Mouse (Mus musculus) CD4-positive helper T cell, adult 2 months (primary cell): ENCODE measurements around the gene Nfib.

Experiments used
- DNase-seq: peaks from one replicate; pipeline ENCODE4 v3.0.0-alpha.2; 2012; ENCODE audit warnings: low read depth, missing footprints, low spot score

Gene Nfib

DNA sequence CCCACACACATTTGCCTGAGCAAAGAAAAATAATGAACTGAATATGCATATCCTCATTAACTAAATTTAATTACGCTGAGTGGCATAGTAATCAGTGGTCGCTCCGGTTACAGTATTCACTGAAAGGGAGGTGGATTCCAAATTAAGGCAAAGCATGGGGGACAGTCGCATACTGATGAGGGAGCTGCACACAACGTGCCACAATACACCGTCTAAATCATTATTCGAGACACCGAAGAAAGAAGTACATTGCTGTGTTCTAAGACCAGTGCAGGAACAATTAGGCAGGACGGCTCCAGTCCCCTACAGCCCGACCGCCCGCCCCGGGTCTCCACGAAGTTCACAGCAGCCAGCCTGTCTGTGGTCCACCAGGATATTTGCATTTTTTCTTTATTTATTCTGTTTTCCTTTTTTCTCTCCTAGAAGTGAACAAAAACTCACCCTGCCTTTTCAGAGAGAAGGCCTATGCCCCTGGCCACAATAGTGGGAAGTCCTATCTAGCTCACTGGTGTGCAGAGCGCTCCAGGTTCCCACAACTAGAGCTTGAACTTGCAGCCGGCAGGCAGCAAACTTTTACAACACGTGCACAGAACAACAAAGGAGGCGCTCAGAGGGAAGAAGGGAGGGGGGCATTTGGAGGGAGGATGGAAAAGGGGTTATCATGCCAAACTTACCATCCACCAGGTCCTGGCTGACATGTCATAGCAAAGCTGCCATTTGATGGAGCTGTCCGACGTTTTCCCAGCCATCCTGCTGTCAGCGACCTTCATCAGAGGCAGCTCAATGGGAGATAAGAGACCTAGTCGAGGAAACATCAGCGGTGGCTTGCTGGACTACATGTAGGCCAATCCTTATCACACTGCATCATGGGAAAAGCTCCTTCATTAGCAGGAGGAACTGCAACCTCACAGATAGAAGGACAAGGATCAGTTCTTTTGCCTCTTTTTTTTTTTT is at the start of gene Nfib:
Gene Nfib, minus strand, starts transcription at position 910 of the 954 bp plus-strand sequence.
- DNase-seq: no peak

DNA sequence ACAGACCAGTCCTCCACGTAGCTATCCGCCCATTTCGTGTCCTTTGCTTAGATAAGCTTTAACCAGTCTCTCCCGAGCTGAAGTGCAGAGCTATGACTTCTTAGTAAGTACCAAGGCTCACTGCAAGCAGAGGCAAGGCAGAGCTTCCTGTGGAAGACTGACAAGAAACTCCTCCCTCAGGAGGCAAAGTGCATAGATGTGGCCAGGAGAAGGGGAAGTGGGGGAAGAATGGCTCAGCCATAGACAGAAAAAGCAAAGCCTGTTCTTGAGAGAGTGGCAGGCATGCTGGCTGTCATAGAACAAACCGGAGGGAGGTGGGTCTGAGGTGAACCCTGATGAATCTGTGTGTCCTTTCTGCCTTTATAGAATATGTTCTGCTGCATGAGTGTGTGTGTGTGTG is 30.2 kb upstream of the Nfib start:
- no peak for DNase-seq

DNA sequence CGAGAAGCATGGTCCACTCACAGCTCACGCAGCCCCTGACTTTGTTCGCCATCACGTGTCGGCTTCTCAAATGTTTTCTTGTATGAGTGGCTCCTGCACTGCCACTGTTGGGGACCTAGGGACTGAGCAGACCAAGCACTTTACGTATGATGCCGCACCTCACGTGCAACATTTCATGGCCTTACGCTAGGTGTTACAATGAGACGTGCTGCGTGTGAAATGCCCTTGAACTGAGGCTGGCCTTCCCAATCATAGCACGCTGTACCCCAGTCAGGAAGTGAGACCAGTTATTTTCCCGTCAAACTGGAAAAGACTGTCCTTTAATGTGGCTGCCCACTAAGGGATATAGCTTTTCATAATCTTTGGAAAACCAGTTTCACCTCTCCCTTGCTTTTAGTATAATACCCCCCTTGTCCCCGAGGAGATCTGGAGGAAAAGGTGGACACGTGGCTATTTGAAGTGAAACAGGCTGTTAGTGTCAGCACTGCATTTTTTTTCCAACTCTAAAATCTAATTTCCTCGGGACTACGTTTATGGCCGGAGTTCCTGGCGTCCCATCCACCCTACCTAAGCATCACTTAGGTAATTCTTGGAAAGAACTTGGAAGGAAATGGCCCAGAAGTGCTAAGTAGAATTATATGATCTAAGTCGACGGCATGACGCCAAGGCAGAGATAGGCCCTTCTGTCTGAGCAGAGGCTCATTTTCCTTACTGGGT is 29.4 kb upstream of the Nfib start:
- DNase-seq: no peak

DNA sequence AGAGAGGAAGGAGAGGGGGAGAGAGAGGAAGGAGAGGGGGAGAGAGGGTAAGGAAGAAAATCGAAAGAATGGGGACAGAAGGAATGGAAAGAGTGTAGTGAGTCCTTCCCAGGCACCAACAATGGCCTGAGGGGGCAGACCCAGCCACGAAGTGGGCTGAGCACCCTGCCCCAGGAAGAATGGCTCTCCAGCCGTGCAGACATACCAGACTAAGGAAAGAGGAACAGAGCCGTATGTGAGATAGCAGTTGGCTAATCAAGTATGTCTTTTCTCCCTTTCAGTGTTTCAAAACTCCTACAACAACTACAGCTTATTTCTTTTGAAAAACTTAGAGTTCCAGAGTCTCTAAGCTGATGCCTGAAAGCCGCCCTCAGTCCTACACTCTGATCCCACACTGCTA is 28.8 kb upstream of the Nfib start:
- no peak for DNase-seq

DNA sequence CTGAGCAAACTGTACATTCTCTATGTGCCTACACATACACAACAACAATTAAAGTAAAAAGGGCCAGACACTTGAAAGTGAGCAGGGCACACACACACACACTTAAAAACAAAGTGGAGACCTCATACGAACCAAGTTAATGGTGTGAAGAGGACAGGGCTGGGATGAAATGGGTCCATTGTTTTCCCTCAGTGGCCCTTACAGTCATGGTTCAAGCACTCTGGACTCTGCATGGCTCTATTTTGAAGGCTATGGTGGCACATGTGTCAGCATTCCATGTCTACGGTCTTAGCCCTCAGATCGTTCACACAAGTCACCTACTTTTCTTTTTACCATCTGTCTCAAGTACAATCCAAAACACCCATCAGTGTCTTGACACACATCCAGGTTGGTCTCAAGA is 28.1 kb upstream of the Nfib start:
- no peak for DNase-seq

DNA sequence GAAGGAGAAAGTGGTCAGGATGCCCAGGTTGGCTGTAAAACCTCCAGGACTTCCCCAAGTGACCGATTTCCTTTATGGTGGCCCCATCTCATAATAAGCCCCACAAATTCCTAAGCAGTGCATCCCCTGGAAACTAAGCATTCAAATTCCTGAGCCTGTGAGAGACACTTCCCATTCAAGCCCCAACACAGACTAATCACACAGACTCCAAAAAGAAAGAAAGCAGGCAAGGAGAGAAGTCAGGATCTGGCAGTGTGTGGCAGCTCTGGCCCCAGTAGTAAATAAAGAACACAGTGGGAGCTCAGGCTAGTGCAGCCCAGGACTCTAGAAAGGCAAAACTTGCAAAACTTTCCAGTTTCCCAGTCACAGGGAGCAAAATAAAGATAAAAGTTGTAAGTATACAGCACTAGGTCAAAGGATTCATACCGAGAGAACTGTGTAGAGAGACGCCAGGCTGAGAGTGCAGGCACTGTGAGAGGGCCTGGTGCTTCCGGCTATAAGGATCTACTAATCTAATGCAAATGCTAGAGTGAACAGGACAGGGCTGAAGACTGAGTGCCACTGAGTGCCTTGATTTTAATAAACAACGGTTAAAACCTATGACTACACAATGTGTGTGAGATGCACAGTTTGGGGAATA is 24.8 kb upstream of the Nfib start:
- no peak for DNase-seq

DNA sequence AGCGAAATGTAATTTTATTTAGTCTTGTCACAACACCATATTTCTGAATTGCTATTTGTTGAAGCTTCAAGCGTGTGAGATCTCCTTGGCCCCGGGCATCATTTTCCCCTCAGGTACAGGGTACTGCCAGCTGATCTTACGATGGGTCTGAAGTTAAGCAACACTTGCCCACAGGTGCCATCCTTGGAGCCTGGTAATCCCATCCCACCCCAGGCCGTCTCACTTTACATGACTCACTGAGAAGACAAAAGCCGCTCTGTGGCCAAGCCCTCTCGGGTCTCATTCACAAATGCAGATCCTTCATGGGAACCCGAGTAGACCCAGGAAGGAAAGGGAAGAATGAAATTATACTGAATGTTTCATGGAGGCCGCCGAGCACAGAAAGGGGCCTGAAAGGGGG is 18.5 kb upstream of the Nfib start:
- DNase-seq: no peak

DNA sequence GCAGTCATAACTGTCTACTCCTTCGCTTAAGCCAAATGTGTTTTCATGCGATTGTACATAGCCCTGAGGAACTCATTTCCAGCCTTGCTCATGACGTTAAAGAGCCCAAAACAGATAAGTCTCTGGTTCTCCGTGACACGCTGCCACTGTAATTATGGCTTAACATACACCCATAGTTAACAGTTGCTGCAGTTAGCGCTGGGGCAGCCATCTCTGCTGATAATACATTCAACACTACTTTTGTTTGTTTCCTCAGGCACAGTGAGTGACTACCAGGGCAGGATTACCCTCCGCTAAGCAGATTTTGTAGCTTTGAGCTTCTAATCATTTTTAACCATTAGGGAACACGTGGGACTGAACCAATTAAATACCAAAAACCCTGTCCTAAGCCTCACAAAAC is 17.5 kb upstream of the Nfib start:
- no peak for DNase-seq

DNA sequence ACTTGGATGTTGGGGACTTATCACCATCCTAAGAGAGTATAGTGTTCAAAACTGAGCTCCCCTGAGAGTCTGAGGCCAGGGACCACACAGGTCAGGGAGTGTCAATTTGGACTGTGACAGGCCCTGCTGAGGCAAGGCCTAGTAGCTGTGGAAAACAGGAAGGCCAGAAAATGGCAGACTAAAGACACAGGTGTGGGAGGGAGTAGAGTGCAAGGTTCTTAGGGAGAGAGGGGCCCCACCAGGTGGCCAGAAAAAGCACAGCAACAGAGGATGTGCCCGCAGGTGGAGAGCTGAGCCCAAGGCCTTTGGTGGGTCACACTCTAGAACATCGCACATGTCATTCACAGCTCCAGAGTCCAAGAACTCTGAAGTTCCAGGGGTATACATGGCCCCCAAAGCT is 10.3 kb upstream of the Nfib start:
- no peak for DNase-seq

DNA sequence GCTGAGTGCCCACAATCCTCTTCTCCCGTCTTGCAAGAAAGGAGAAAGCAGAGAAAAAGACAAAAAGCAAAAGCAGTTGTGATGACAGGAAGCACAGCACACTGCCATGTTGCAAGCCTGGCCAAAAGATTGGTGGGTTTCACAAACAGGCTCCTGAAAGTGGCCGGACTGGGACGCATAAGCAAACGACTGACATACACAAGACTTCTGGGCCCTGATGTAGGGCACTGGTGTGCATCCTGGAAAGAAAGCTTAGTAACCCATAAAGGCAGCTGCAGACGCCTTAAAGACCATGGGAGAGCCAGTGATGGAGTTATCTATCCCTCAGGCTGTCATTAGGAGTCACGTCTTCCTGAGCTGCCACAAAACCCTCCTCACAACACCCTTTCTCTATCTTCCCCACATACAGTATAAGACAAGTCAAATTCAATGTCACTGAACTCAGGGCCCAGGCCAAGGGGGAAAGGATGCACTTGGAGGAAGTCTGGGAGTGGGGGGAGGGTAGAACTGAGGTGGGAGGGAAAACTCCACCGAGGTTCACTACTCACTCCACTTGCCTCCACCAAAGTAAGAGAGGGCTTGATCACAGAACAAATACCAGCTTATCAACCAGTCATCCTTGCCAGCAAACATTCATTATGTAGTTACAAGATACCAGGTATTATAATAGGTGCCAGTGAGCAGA is 6.2 kb upstream of the Nfib start:
- no peak for DNase-seq

DNA sequence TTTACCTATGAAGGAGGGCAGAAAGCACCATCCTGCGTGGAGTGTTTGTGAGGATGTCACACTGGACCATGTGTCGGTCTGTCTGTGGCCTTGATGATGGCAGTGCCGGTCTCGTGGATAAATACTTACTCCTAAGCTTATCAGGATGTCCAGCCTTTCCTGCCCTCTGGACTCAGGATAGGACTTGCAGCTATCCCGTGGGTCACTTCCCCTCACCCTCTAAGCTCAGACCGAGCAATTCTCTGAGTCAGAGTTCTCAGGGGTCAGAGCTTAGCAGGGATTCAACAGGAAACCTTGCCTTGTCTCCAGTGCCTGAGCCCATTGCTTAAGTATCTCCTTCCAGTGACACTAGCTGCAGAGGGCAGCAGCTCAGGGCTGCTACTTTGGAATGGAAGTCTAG is 4.1 kb upstream of the Nfib start:
- no peak for DNase-seq

DNA sequence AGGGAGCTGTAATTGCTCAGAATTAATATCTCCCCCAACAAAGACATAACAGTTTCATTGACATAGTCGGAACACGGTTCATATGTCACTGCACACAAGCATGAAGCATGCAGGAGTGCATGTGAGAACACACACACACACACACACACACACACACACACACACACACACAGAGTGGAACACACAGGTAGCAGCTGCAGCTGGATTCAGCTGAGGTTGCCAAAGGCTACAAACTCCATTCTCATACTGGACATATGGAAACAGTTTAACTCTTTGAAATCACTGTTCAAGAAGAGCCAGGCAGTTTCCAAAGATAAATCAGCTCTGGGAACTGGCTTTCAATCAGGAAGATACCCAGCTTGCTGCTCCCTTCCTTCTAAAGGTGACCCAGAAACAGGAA is 462 bp upstream of the Nfib start:
- no peak for DNase-seq

DNA sequence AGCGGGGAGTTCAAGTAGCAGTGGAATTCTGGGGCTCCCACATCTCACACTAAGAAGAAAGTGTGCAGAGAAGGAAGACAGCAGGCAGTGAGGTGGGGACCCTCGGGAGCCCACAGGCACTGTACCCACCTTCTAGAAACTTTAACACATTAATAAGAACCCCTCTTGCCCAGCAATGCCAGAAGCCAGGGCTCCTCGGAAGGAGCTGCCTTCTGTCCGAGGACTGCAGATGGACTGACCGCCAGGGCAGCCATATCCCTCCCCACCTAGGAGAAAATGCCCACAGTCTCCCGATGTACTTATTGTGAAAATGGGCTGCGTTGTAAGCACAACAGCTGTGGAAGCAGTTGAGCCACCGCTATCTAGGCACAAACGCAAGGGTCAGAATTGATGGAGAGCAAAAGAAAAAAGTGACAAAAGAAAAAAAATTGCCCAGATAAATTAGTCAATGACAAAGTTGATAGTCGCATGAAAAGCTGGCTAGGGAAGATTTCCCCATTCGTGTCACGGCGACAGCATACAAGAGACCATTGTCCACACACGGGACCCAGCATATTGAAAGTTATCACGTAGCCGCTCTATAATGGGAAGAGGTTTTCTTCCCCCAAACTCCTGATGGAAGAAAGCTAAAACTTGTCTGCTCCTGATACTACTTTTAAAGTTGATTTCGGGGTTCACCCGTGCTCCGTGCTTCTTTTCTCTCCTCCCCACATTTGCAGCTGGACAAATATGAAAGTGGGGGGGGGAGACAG is 1.3 kb downstream of the Nfib start:
- DNase-seq: no peak

DNA sequence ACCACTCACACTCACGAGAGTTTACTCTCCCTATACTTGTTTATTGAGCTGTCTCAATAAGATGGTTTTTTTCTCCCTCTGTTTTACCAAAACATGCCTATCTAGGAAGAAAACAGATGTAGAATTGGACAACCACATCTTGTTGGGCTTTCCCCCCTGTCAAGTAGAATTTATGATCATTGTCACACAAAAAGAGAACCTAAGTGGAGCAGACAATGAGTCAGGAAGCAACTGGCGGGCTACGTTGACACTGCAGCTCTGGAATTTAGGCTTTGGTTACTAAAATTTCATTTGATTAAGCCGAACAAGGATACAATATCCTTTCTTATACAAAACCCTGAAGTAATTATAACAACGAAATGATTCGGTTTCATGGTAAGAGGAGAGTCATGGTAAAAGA is 2.7 kb downstream of the Nfib start:
- DNase-seq: no peak

DNA sequence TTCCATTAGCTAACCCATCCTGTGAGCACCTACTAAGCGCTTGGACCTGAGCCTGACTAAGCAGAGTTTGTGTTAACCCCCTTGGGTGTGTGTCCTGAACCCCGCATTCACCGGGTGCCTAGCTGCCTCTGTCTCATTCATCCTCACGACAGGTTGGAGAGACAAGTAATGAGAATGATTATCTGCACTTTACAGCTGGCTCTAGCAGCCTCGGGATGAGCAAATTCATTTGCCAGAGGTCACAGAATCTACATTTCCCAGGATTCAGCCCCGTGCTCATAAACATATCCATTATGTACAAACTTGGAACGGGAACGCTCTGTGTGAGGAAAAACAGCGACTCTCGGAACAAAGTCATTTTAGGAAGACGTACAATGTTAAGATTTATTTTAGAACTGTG is 6.0 kb downstream of the Nfib start:
- DNase-seq: no peak

DNA sequence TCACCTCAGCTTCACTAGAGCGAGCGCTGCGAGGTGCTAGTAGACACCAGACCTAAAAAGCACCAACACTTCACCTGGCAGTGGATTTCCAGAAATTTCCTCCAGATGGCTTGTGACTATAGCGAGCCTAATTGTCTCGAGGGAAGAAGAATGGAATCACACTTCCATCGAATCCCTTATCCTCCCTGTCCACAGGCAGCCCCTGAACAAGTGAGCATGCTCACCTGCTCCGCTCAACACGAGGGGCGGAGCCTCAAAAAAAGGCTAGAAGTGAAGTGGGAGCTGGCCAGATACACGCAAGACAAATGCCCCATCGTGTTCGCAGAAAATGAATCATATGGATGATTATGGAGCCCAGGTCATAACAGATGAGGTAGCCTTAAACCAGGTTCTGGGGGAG is 6.9 kb downstream of the Nfib start:
- DNase-seq: no peak

DNA sequence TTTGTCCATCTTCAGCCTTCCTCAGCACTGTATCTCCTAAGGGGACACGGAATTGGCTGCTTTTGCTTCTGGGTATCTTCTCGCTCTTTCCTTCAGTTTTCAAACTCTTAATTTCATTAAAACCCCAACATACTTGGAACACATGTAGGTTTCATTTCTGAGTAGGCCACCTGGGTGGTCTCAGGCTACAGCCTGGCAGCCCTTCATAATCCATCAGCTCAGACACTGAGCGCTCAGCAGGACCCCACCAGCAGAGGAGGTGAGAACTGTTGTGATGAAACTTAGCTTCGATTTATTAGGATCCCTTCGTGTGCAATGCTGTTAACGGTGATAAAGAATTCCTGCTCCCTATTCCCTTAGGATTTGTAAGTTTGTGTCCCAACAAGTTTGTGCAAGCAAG is 8.4 kb downstream of the Nfib start:
- no peak for DNase-seq

DNA sequence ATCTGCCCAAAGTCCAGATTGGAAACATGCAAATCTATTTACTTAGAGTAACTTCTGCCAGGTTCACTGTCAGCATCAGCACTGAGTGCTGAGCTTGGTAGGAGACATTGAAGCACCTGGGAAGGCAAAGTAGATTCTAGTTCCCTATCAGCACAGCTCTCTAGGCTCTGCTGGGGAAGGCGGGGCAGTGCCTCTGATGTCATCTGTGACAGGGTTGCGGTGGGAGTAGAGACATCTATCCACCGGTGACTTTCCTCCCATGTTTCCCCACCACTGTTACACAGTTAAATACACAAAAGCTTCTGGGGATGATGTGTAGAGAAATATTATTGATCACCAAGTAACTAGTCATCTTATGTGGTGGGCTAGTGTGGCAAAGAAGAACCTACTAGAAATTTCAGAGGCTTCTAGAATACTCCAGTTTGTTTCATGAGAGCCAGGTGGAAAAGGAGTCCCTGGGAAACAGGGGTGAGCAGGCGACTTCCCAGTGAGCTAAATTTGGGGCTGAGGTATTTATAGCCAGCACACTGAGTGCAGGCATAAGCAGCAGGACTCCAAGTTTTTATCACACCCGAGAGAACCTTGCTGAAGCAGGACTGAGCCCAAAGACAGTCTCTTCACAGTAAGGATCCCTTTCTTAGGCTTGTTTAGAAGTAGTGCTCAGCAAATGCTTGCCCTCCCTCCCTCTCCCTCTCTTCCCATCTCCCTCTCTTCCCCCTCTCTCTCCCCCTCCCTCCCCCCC is 9.6 kb downstream of the Nfib start:
- no peak for DNase-seq

DNA sequence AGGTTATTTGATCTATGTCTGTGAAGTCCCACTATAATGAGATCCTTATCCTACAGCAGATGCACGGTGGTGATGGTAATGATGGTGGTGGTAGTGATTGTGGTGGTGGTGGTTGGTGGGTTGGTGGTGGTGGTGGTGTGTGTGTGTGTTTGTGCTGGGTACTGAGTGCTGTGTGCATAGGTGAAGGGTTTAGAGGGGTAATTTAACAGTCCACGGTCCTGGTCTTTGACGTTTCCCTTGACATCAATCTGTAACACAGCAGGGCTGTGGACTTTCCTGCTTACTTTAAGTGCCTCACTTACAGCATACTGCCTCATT is 13.6 kb downstream of the Nfib start:
- DNase-seq: no peak

DNA sequence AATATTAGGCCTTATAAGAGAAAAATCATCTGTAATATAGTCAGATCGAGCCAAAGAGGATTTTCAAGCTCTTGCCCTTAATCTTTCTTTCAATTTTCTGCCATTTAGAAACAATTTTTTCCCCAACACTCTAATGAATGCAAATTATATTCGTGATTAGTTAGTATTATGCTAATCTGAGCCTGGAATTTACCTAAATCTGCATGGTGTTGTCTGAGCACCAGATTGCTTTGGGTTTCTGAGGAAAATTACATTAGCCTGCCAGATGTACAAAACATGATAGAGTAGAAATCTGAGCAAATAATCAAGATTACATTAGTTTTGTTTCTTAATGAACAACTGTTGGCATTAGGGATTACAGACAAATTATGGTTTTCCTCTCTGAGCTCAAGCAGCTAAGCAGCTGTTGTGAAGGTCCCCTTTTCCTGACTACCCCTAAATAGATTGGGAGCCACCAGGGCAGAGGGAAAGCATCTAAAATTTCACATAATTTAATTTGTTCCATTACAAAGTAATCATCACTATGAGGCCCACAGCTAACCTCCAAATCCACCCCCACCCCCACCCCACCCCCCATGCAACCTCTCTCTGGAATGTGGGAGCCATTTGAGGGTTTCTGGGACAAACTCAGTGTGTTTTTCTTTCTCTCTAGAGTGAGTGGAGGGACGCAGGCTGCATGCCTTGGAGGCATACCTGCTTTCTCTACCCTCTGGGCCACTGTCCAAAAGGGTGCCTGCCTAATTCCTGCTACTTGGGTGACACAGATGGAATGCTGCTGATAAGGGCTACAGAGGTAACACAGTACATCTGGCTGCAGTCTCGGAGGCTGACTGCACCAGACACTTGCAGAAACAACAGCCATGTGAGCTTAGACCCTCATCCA is 14.2 kb downstream of the Nfib start:
- no peak for DNase-seq
